26 mouse cellular contexts compared by ENCODE assay signal in genomic region chr7:134901992-134902391, GRCm38 (mm10). TPM values are rescaled to one million over a fixed set of nuclear protein-coding genes. Genes with fewer than 3 reads are reported as not detected.
A peak's percentile ranks its signal among the peaks of the same experiment; 100 is the strongest.
DNase-seq lines count a peak whose midpoint lies in the region; ATAC-seq lines count a peak whose summit lies in the region.
"Had no signal": no experiment of that assay in that cellular context is flagged by ENCODE, and none has a peak within 500 bp of the region (broad histone marks: within the 10 kb centered on the region; RNA-seq: fewer than 3 reads in every experiment).

No protein-coding gene starts in this region.

- no peaks in the 10 kb centered on the region for H3K27me3 ChIP-seq in embryonic facial prominence, embryonic 14.5 days (replicated peaks; ENCODE audit: control insufficient read depth, insufficient read depth, low read length)
- H3K27me3 ChIP-seq in embryonic facial prominence, embryonic 10.5 days (replicated peaks; ENCODE audit: low read depth, poor library complexity, severe bottlenecking), result no peaks in the 10 kb centered on the region
- no peaks in the 10 kb centered on the region for H3K27me3 ChIP-seq in kidney, embryonic 14.5 days (ENCODE audit: control insufficient read depth, insufficient read depth, low read length)
- H3K27me3 ChIP-seq: CH12.LX; embryonic facial prominence, embryonic 12.5 days; hindbrain, embryonic 12.5 days; hindbrain, embryonic 15.5 days; Patski had no signal

- 0 out of 2 replicates have a peak, but pooled peaks cover 2% of the 10 kb centered on the region for H3K36me3 ChIP-seq in embryonic facial prominence, embryonic 14.5 days (ENCODE audit: control insufficient read depth, insufficient read depth, low read length)
- H3K36me3 ChIP-seq in embryonic facial prominence, embryonic 10.5 days (replicated peaks), result peaks cover 5% of the 10 kb centered on the region; the same call in 1 of the 2 replicates
- peaks cover 3% of the 10 kb centered on the region; the same call in 1 of the 2 replicates for H3K36me3 ChIP-seq in kidney, embryonic 14.5 days (ENCODE audit: control insufficient read depth, insufficient read depth, low read length)
- H3K36me3 ChIP-seq: G1E; hindbrain, embryonic 12.5 days had no signal

- no peaks in the 10 kb centered on the region for H3K9me3 ChIP-seq in embryonic facial prominence, embryonic 14.5 days (ENCODE audit: control insufficient read depth, low read length)
- H3K9me3 ChIP-seq in embryonic facial prominence, embryonic 10.5 days, result no peaks in the 10 kb centered on the region
- H3K9me3 ChIP-seq in kidney, embryonic 14.5 days (ENCODE audit: control insufficient read depth, low read length), result no peaks in the 10 kb centered on the region
- H3K9me3 ChIP-seq: embryonic facial prominence, embryonic 12.5 days; hindbrain, embryonic 12.5 days; hindbrain, embryonic 15.5 days had no signal

- H3K4me3 ChIP-seq in embryonic facial prominence, embryonic 14.5 days (ENCODE audit: low read depth, low read length), result no peak overlapping the region
- H3K4me3 ChIP-seq in embryonic facial prominence, embryonic 10.5 days, result no peak overlapping the region
- H3K4me3 ChIP-seq in kidney, embryonic 14.5 days (ENCODE audit: low read length), result no peak overlapping the region
- H3K4me3 ChIP-seq: embryonic facial prominence, embryonic 12.5 days; gastrocnemius, adult 2 months; hindbrain, embryonic 12.5 days; hindbrain, embryonic 15.5 days had no signal

- ATAC-seq in embryonic facial prominence, embryonic 14.5 days (ENCODE audit: low read depth), result no peak
- no peak for ATAC-seq in kidney, embryonic 14.5 days (ENCODE audit: low FRiP score, low TSS enrichment)
- ATAC-seq: forebrain, embryonic 14.5 days; forebrain, postnatal 0 days; Patski had no signal

- H3K27ac ChIP-seq in embryonic facial prominence, embryonic 14.5 days (replicated peaks; ENCODE audit: low read depth, low read length), result no peak overlapping the region
- H3K27ac ChIP-seq in embryonic facial prominence, embryonic 10.5 days (replicated peaks), result no peak overlapping the region
- H3K27ac ChIP-seq in kidney, embryonic 14.5 days (ENCODE audit: low read depth, low read length), result no peak overlapping the region
- H3K27ac ChIP-seq: embryonic facial prominence, embryonic 12.5 days; gastrocnemius, adult 2 months; hindbrain, embryonic 12.5 days; hindbrain, embryonic 15.5 days had no signal

- H3K9ac ChIP-seq in embryonic facial prominence, embryonic 14.5 days (ENCODE audit: low read depth, low read length), result no peak overlapping the region
- no peak overlapping the region for H3K9ac ChIP-seq in kidney, embryonic 14.5 days (ENCODE audit: low read depth, low read length)
- H3K9ac ChIP-seq: embryonic facial prominence, embryonic 12.5 days; forebrain, postnatal 0 days; hindbrain, embryonic 12.5 days; hindbrain, embryonic 15.5 days had no signal

- H3K4me2 ChIP-seq in embryonic facial prominence, embryonic 14.5 days (ENCODE audit: low read depth, low read length), result no peak overlapping the region
- no peak overlapping the region for H3K4me2 ChIP-seq in kidney, embryonic 14.5 days (replicated peaks; ENCODE audit: low read depth, low read length)
- H3K4me2 ChIP-seq: embryonic facial prominence, embryonic 12.5 days; heart, embryonic 11.5 days; hindbrain, embryonic 12.5 days; hindbrain, embryonic 15.5 days had no signal

- no peaks in the 10 kb centered on the region for H3K4me1 ChIP-seq in embryonic facial prominence, embryonic 14.5 days (ENCODE audit: control insufficient read depth, insufficient read depth, low read length)
- 0 out of 2 replicates have a peak, but pooled peaks cover 4% of the 10 kb centered on the region for H3K4me1 ChIP-seq in embryonic facial prominence, embryonic 10.5 days
- no peaks in the 10 kb centered on the region for H3K4me1 ChIP-seq in kidney, embryonic 14.5 days (ENCODE audit: control insufficient read depth, insufficient read depth, low read length)
- H3K4me1 ChIP-seq: embryonic facial prominence, embryonic 12.5 days; hindbrain, embryonic 12.5 days; hindbrain, embryonic 15.5 days had no signal

- 70% methylated on average over 2 of the region's 2 CpGs for WGBS in embryonic facial prominence, embryonic 14.5 days
- 71% methylated on average over 2 of the region's 2 CpGs for WGBS in embryonic facial prominence, embryonic 10.5 days
- WGBS in kidney, embryonic 14.5 days, result 92% methylated on average over 2 of the region's 2 CpGs

- peak; percentile 12 for DNase-seq in embryonic facial prominence, embryonic 14.5 days (ENCODE audit: low spot score)
- no peak for DNase-seq in embryonic facial prominence, embryonic 10.5 days (ENCODE audit: low spot score)
- DNase-seq in kidney, postnatal 36 days, result peak; percentile 18 to 53
- DNase-seq in fibroblast of lung, adult 2 months (ENCODE audit: low read depth), result peak; percentile 22
- no peak for DNase-seq in left cerebral cortex, postnatal 10 days (ENCODE audit: extremely low spot score in 1 of 2, low spot score in 2 of 2)
- DNase-seq: adrenal gland, postnatal 14 days; cerebellum, adult 11 months; cerebellum, adult 2 months; cerebellum, adult 9-11 months; cerebellum, postnatal 25 days; forebrain, postnatal 0 days; gastrocnemius, adult 2 months; gastrocnemius, postnatal 14 days; heart, adult 11 months had no signal

- intact Hi-C loops in left cerebral cortex, postnatal 10 days (cut with DNase I), result no loop called here

RNA-seq across cellular contexts. Expression of gene Fam196a, which starts 36.2 kb away (rescaled TPM):
- polyA plus RNA-seq in embryonic facial prominence, embryonic 14.5 days (2014; fragmentation: Nextera tagmentation; extraction: Ambion mirVana), result 2.6 and 3.2 TPM in 2 replicates
- polyA plus RNA-seq in embryonic facial prominence, embryonic 10.5 days (2016; fragmentation: Nextera tagmentation; extraction: Ambion mirVana), result 2.1 and 2.7 TPM in 2 replicates
- 3.9 and 4.5 TPM in 2 replicates for polyA plus RNA-seq in kidney, embryonic 14.5 days (2014; fragmentation: Nextera tagmentation; extraction: Ambion mirVana)
- total RNA-seq in left cerebral cortex, postnatal 10 days (2021), result 10 to 100 TPM; 17.8 to 17.9 TPM
- total RNA-seq: CH12.LX; heart, adult 8-10 months; heart, postnatal 25 days; hematopoietic stem cell, adult 5-6 weeks had no signal
- polyA plus RNA-seq: G1E had no signal

Comparison
In these comparisons a context has a peak if more than half of its experiments do, and no peak if none do; other contexts are left out.
1. DNase-seq: peak in embryonic facial prominence, embryonic 14.5 days (single experiment), kidney, postnatal 36 days (2 of 2) and fibroblast of lung, adult 2 months (single experiment); none in embryonic facial prominence, embryonic 10.5 days (single experiment) and left cerebral cortex, postnatal 10 days (0 of 2).